Mouse (Mus musculus) cerebellum, adult 2 months (tissue): ENCODE results near the gene Sorl1.

Experiments used
- CTCF ChIP-seq: fragments of 200-500 bp; IDR thresholded peaks from 2 replicates; pipeline ENCODE4 v1.5.1; 2011; ENCODE audit warnings: low read depth, mild to moderate bottlenecking, control low read depth, low read length, moderate library complexity, borderline replicate concordance; ENCODE audit not compliant: insufficient read depth
- POLR2A ChIP-seq: fragments of 200-500 bp; IDR thresholded peaks from 2 replicates; pipeline ENCODE4 v1.6.1; 2011; ENCODE audit warnings: low read length, control low read depth, borderline replicate concordance; ENCODE audit not compliant: insufficient read depth

- no peak for TF ChIP-seq POLR2A
- no peak for TF ChIP-seq CTCF
Observed at GRCm38 (mm10) chr9:42103546-42103945, 20.6 kb downstream of the Sorl1 start.
